Mouse (Mus musculus) heart, embryonic 14.5 days (tissue): ENCODE measurements around the gene Barhl1. TPM values are rescaled to one million over a fixed set of nuclear protein-coding genes. Genes with fewer than 3 reads are reported as not detected.

Source experiments
- ATAC-seq: fragments of 200-750 bp; cut with Nextera tagmentation; 2 replicates; pipeline ENCODE4 v1.8.0; 2017; ENCODE audit warnings: low read depth, moderate TSS enrichment; ENCODE audit not compliant: insufficient number of reproducible peaks, insufficient read depth, low FRiP score
- H3K27ac ChIP-seq, 2 experiments: fragments of 200-500 bp in 1 of 2; fragments of 300-500 bp in 1 of 2; sonication (generic) in 1 of 2; replicated peaks in 1 of 2; 2 replicates each; pipeline ENCODE4 v1.5.1; 2012 to 2014; ENCODE audit warnings: low read depth in 2 of 2, low read length in 2 of 2, control low read depth in 1 of 2, mild to moderate bottlenecking in 1 of 2, mixed read lengths in 1 of 2; ENCODE audit not compliant: control insufficient read depth in 1 of 2, insufficient read depth in 1 of 2
- H3K27me3 ChIP-seq: fragments of 300-500 bp; sonication (generic); 2 replicates; pipeline ENCODE4 v1.6.1; 2014; ENCODE audit warnings: mild to moderate bottlenecking, low read length, control low read depth; ENCODE audit not compliant: control insufficient read depth, insufficient read depth
- H3K36me3 ChIP-seq: fragments of 300-500 bp; sonication (generic); 2 replicates; pipeline ENCODE4 v1.6.1; 2014; ENCODE audit warnings: mild to moderate bottlenecking, control low read depth, low read length, mixed read lengths; ENCODE audit not compliant: control insufficient read depth, insufficient read depth
- H3K4me1 ChIP-seq, 2 experiments: fragments of 200-500 bp in 1 of 2; fragments of 300-500 bp in 1 of 2; sonication (generic) in 1 of 2; 2 replicates each; pipeline ENCODE4 v1.6.1; 2012 to 2014; ENCODE audit warnings: low read length in 2 of 2, control low read depth in 1 of 2, mixed read lengths in 1 of 2; ENCODE audit not compliant: control insufficient read depth in 2 of 2, insufficient read depth in 2 of 2
- H3K4me2 ChIP-seq: fragments of 300-500 bp; sonication (generic); 2 replicates; pipeline ENCODE4 v1.6.1; 2014; ENCODE audit warnings: mild to moderate bottlenecking, low read length
- H3K4me3 ChIP-seq, 2 experiments: fragments of 200-500 bp in 1 of 2; fragments of 300-500 bp in 1 of 2; sonication (generic) in 1 of 2; 2 replicates each; pipeline ENCODE4 v1.5.1; 2012 to 2014; ENCODE audit warnings: low read length in 2 of 2, mild to moderate bottlenecking in 2 of 2, control low read depth in 1 of 2, low read depth in 1 of 2, moderate library complexity in 1 of 2; ENCODE audit not compliant: control insufficient read depth in 1 of 2, insufficient read depth in 1 of 2
- H3K9ac ChIP-seq: fragments of 300-500 bp; sonication (generic); 2 replicates; pipeline ENCODE4 v1.6.1; 2014; ENCODE audit warnings: mild to moderate bottlenecking, low read length
- H3K9me3 ChIP-seq: fragments of 300-500 bp; sonication (generic); 2 replicates; pipeline ENCODE4 v1.6.1; 2016; ENCODE audit warnings: low read length, control low read depth; ENCODE audit not compliant: control insufficient read depth
- WGBS: fragments of 180-500 bp; shearing (Covaris S2); extraction: QIAGEN DNeasy Blood & Tissue Kit; methylation state at CpG from one replicate; pipeline ENCODE4 v1.1.7; 2014; 5-methylcytosine and 5-hydroxymethylcytosine counted together
- polyA plus RNA-seq: library from polyadenylated mRNA; unstranded; fragments of >200 nt; fragmentation: Nextera tagmentation; extraction: Ambion mirVana; gene quantifications from 2 replicates; pipeline ENCODE4 v1.2.1, GENCODE M21; 2014

The Barhl1 gene
- polyA plus RNA-seq, 1 experiment from 2014 or later = not detected

DNA sequence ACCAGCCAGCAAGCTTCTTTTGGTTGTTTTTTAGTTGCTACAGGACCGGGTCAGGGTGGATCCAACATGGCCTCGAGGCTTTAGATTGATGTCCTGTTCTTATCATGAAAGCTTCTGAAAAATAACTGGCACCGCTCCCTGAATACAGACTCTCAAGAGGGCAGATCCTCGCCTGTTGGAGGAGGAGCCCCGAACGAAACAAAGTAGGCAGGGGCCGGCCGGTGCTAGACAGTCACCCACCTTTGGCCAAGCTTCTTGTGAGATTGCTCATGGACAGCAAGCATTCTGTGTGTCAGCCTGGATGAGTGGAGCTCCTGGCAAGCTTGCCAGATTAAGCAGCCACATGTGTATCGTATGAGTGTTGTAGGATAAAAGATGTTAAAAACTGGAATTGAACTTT lies 11.7 kb downstream of the Barhl1 start:
- Histone ChIP-seq H3K4me1 (peaks cover 10 to 18% of the 10 kb centered on the region in 2 experiments; a peak in 3 of 4 replicates), H3K27ac (no peak overlapping the region), H3K9ac (no peak overlapping the region), H3K4me2 (no peak overlapping the region), H3K9me3 (no peaks in the 10 kb centered on the region), H3K27me3 (peaks cover 32% of the 10 kb centered on the region), H3K4me3 (no peak overlapping the region), H3K36me3 (peaks cover 35% of the 10 kb centered on the region)
- no peak for ATAC-seq
- 73% methylated on average over 9 of the region's 9 CpGs for WGBS

- peaks cover 36% of the 10 kb centered on the region for H3K36me3 ChIP-seq
- no peak for ATAC-seq
- H3K4me1 ChIP-seq = peaks cover 7 to 11% of the 10 kb centered on the region in 2 experiments; a peak in 3 of 4 replicates
- H3K9me3 ChIP-seq = no peaks in the 10 kb centered on the region
- WGBS = 93% methylated on average over 5 of the region's 5 CpGs
- no peak overlapping the region for H3K4me2 ChIP-seq
- H3K27ac ChIP-seq = no peak overlapping the region
- no peak overlapping the region for H3K9ac ChIP-seq
- H3K4me3 ChIP-seq = no peak overlapping the region
- H3K27me3 ChIP-seq = peaks cover 23% of the 10 kb centered on the region
These were observed 12.6 kb downstream of the Barhl1 start for GRCm38 (mm10) chr2:28903871-28904270.

DNA sequence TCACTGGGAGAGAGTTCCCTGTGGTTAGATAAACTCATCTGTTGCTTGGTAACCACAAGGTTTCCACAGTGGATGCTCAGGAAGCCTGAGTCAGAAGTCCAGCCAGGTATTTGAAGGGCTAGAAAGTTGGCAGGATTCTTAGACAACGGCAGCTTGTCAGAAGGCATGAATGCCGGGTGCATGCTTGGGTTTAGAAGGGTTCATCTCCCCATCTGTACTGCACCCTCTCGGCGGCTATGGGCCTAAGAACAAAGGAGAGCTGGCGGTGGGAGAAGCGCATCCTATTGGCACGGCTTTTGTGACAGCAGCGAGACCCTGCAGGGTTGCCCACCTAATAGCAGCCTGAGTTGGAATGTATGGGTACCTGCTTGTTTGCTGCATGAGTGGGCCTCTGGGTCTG lies 14.2 kb downstream of the Barhl1 start:
- Histone ChIP-seq H3K4me3 (no peak overlapping the region), H3K36me3 (peaks cover 40% of the 10 kb centered on the region), H3K27ac (no peak overlapping the region), H3K4me2 (no peak overlapping the region), H3K27me3 (peaks cover 9% of the 10 kb centered on the region), H3K9ac (no peak overlapping the region), H3K9me3 (no peaks in the 10 kb centered on the region), H3K4me1 (no peaks in the 10 kb centered on the region)
- 90% methylated on average over 8 of the region's 8 CpGs for WGBS
- no peak for ATAC-seq

DNA sequence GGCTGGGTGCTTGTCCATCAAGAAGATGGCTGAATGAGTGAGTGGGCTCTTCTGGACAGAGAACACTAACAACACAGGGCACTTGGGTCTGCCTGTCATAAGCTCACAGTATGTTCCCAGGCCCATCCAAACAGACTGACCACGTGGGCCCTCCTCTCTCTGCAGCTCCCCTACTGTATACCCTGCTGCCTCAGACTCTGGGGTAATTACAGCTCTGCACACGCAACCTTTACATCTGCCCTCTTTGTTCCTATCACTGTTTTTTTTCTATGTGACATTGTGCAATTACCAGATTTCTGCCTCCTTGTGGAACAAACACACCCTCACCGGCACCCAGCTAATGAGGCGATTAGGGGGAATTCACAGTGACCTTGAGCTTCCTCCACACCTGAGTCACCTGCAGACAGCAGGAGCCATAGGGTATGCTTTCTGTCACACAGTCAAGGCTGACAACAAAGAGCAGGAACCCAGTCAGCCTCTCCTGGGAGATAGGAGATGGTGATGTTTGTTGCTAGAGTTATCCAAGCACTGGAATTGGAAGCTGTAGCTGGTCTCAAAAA lies 19.0 kb downstream of the Barhl1 start:
- no peak for ATAC-seq
- Histone ChIP-seq H3K36me3 (peaks cover 68% of the 10 kb centered on the region), H3K9me3 (no peaks in the 10 kb centered on the region), H3K27me3 (no peaks in the 10 kb centered on the region), H3K4me3 (no peak overlapping the region), H3K27ac (no peak overlapping the region), H3K4me2 (no peak overlapping the region), H3K4me1 (no peaks in the 10 kb centered on the region), H3K9ac (no peak overlapping the region)
- 79% methylated on average over 4 of the region's 4 CpGs for WGBS

- H3K9ac ChIP-seq = no peak overlapping the region
- WGBS = 92% methylated on average over 7 of the region's 7 CpGs
These were observed 20.6 kb downstream of the Barhl1 start for GRCm38 (mm10) chr2:28895876-28896275.

DNA sequence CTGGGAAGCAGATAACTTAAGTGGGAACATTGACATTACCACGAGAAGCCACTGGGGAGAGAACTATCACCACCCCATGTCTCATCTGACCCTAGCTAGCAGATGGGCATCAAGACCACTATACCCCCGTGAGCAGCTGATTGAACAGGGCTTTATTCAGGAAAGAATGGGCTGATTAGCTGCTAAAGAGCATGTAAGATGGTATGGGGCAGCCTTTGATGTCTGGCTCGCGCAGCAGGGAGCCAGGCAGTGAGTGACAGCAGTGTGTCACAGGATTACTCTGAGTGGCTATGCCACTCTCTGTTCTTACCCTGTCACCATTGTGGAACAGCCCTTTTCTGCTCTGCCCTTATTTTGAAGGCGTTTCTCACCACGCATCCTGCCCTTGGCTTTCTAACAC lies 22.9 kb downstream of the Barhl1 start:
- Histone ChIP-seq H3K27ac (no peak overlapping the region), H3K9ac (no peak overlapping the region), H3K27me3 (no peaks in the 10 kb centered on the region), H3K4me1 (no peaks in the 10 kb centered on the region), H3K4me2 (no peak overlapping the region), H3K9me3 (no peaks in the 10 kb centered on the region), H3K4me3 (no peak overlapping the region), H3K36me3 (peaks cover 80% of the 10 kb centered on the region)
- ATAC-seq = no peak
- WGBS = 62% methylated on average over 6 of the region's 6 CpGs

More at GRCm38 (mm10) chr2:28895876-28896275, 20.6 kb downstream of the Barhl1 start:
- Histone ChIP-seq H3K27me3 (no peaks in the 10 kb centered on the region), H3K9me3 (no peaks in the 10 kb centered on the region), H3K4me2 (no peak overlapping the region), H3K27ac (no peak overlapping the region), H3K4me3 (no peak overlapping the region), H3K36me3 (peaks cover 75% of the 10 kb centered on the region), H3K4me1 (no peaks in the 10 kb centered on the region)
- no peak for ATAC-seq

DNA sequence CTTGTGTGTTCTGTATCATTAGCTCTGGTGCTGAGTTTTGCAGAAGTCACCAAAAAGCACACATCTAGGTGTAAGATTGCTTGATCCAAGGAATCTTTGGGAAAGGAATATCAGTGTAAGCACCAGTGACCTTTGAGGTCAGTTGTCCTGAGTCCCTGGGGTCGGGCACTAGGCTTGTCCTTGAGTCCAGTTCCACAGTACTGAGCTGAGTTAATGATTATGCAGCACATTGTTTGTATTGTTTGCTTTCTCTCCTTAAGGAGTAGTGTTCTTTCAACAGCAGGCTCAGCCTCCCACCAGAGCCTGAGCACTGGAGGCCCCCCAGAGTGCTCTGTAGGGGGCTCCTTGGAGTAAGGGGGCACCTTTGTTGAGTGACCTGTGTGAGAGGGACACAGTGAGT lies 23.7 kb downstream of the Barhl1 start:
- WGBS = 83% methylated on average over 1 of the region's 1 CpGs
- Histone ChIP-seq H3K4me1 (no peaks in the 10 kb centered on the region), H3K27me3 (no peaks in the 10 kb centered on the region), H3K27ac (no peak overlapping the region), H3K4me2 (no peak overlapping the region), H3K9me3 (no peaks in the 10 kb centered on the region), H3K36me3 (peaks cover 87% of the 10 kb centered on the region), H3K4me3 (no peak overlapping the region), H3K9ac (no peak overlapping the region)
- ATAC-seq = no peak

DNA sequence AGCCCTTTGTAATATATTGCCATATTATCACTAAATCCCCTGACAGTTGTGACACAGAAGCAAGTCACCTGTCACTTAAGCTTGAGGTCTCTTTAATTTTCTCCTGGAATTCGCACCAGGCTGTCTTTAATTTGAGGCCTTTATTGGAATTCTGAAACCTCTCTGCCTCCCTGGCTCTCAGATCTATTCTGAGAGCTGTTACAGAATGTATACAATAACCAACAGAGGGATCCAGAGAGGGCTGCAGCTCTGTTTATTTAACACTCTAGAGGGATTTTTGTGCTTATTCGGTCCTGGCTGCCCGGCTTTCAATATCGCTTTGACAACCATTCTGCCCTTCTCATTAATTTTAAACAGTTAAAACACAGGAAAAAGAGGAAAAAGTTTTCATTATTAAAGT lies 31.6 kb downstream of the Barhl1 start:
- H3K4me3 ChIP-seq = no peak overlapping the region
- ATAC-seq = no peak
- H3K9ac ChIP-seq = no peak overlapping the region
- H3K9me3 ChIP-seq = no peaks in the 10 kb centered on the region
- 86% methylated on average over 4 of the region's 4 CpGs for WGBS
- H3K4me1 ChIP-seq = no peaks in the 10 kb centered on the region
- H3K27ac ChIP-seq = no peak overlapping the region
- H3K4me2 ChIP-seq = no peak overlapping the region
- H3K36me3 ChIP-seq = peaks cover 82% of the 10 kb centered on the region
- H3K27me3 ChIP-seq = no peaks in the 10 kb centered on the region
